Mouse (Mus musculus) embryonic facial prominence, embryonic 13.5 days (tissue): ENCODE measurements at regions not wholly inside any gene's neighbourhood (a gene's known extent, or its start where the extent isn't known, plus 50 kb on each side); places are given as distances from the start of the nearest gene placed in this dataset.

ENCODE experiments used
- ATAC-seq: fragments of 200-750 bp; cut with Nextera tagmentation; 2 replicates; pipeline ENCODE4 v1.8.0; 2017; ENCODE audit warnings: low read depth; ENCODE audit not compliant: insufficient number of reproducible peaks, insufficient read depth, low FRiP score, low TSS enrichment
- H3K27ac ChIP-seq: fragments of 300-500 bp; sonication (generic); 2 replicates; pipeline ENCODE4 v1.5.1; 2015; ENCODE audit warnings: moderate library complexity, mild to moderate bottlenecking, inconsistent platforms
- H3K27me3 ChIP-seq: fragments of 300-500 bp; sonication (generic); 2 replicates; pipeline ENCODE4 v1.6.1; 2015; ENCODE audit warnings: mild to moderate bottlenecking, inconsistent platforms
- H3K36me3 ChIP-seq: fragments of 300-500 bp; sonication (generic); 2 replicates; pipeline ENCODE4 v1.6.1; 2015; ENCODE audit warnings: mild to moderate bottlenecking, inconsistent platforms
- H3K4me1 ChIP-seq: fragments of 300-500 bp; sonication (generic); 2 replicates; pipeline ENCODE4 v1.6.1; 2015; ENCODE audit warnings: inconsistent platforms
- H3K4me2 ChIP-seq: fragments of 300-500 bp; sonication (generic); 2 replicates; pipeline ENCODE4 v1.6.1; 2015; ENCODE audit warnings: moderate library complexity, mild to moderate bottlenecking, inconsistent platforms
- H3K4me3 ChIP-seq: fragments of 300-500 bp; sonication (generic); 2 replicates; pipeline ENCODE4 v1.5.1; 2015; ENCODE audit warnings: mild to moderate bottlenecking, inconsistent platforms
- H3K9ac ChIP-seq: fragments of 300-500 bp; sonication (generic); 2 replicates; pipeline ENCODE4 v1.6.1; 2015; ENCODE audit warnings: mild to moderate bottlenecking, inconsistent platforms
- H3K9me3 ChIP-seq: fragments of 300-500 bp; sonication (generic); 2 replicates; pipeline ENCODE4 v1.6.1; 2016; ENCODE audit warnings: inconsistent platforms
- WGBS: fragments of 180-500 bp; shearing (Covaris S2); methylation state at CpG from one replicate; pipeline ENCODE4 v1.1.7; 2015; ENCODE audit warnings: mixed read lengths; 5-methylcytosine and 5-hydroxymethylcytosine counted together

- Histone ChIP-seq H3K27ac (no peak overlapping the region), H3K36me3 (no peaks in the 10 kb centered on the region), H3K9me3 (no peaks in the 10 kb centered on the region), H3K4me1 (peaks cover under 1% of the 10 kb centered on the region; the same call in 1 of the 2 replicates), H3K4me2 (no peak overlapping the region), H3K27me3 (no peaks in the 10 kb centered on the region), H3K4me3 (no peak overlapping the region), H3K9ac (no peak overlapping the region)
- 69% methylated on average over 3 of the region's 3 CpGs for WGBS
- no peak for ATAC-seq
These were observed 213.6 kb upstream of the Hes1 start for GRCm38 (mm10) chr16:29850616-29851015.

GRCm38 (mm10) chr16:29851827-29852226 lies 212.4 kb upstream of the Hes1 start:
- Histone ChIP-seq H3K27me3 (no peaks in the 10 kb centered on the region), H3K4me1 (no peaks in the 10 kb centered on the region), H3K4me2 (no peak overlapping the region), H3K9me3 (no peaks in the 10 kb centered on the region), H3K36me3 (no peaks in the 10 kb centered on the region), H3K4me3 (no peak overlapping the region), H3K27ac (no peak overlapping the region), H3K9ac (no peak overlapping the region)
- no peak for ATAC-seq
- WGBS, result 47% methylated on average over 9 of the region's 9 CpGs

GRCm38 (mm10) chr16:29854805-29855565 lies 209.2 kb upstream of the Hes1 start:
- WGBS, result 84% methylated on average over 9 of the region's 9 CpGs
- H3K27ac ChIP-seq, result no peak overlapping the region
- no peak for ATAC-seq
- 0 out of 2 replicates have a peak, but pooled peaks cover under 1% of the 10 kb centered on the region for H3K27me3 ChIP-seq
- no peak overlapping the region for H3K4me2 ChIP-seq
- H3K9me3 ChIP-seq, result no peaks in the 10 kb centered on the region
- no peak overlapping the region for H3K9ac ChIP-seq
- H3K36me3 ChIP-seq, result no peaks in the 10 kb centered on the region
- peaks cover 4% of the 10 kb centered on the region; the same call in 1 of the 2 replicates for H3K4me1 ChIP-seq
- no peak overlapping the region for H3K4me3 ChIP-seq

GRCm38 (mm10) chr16:29856545-29856944 lies 207.6 kb upstream of the Hes1 start:
- H3K36me3 ChIP-seq, result no peaks in the 10 kb centered on the region
- ATAC-seq, result no peak
- H3K9me3 ChIP-seq, result no peaks in the 10 kb centered on the region
- H3K27me3 ChIP-seq, result peaks cover 6% of the 10 kb centered on the region; the same call in 1 of the 2 replicates
- H3K4me2 ChIP-seq, result no peak overlapping the region
- WGBS, result 97% methylated on average over 1 of the region's 1 CpGs
- no peak overlapping the region for H3K27ac ChIP-seq
- H3K9ac ChIP-seq, result no peak overlapping the region
- H3K4me3 ChIP-seq, result no peak overlapping the region
- H3K4me1 ChIP-seq, result peaks cover 16% of the 10 kb centered on the region

- H3K9me3 ChIP-seq, result no peaks in the 10 kb centered on the region
- WGBS, result 72% methylated on average over 5 of the region's 5 CpGs
- H3K4me1 ChIP-seq, result peaks cover 16% of the 10 kb centered on the region
- H3K4me3 ChIP-seq, result no peak overlapping the region
- ATAC-seq, result no peak
- no peak overlapping the region for H3K27ac ChIP-seq
- H3K27me3 ChIP-seq, result peaks cover 6% of the 10 kb centered on the region; the same call in 1 of the 2 replicates
- no peak overlapping the region for H3K9ac ChIP-seq
- no peaks in the 10 kb centered on the region for H3K36me3 ChIP-seq
- no peak overlapping the region for H3K4me2 ChIP-seq
These were observed 205.5 kb upstream of the Hes1 start for GRCm38 (mm10) chr16:29858645-29859044.

GRCm38 (mm10) chr16:29860306-29860705 lies 203.9 kb upstream of the Hes1 start:
- no peak overlapping the region for H3K4me2 ChIP-seq
- H3K36me3 ChIP-seq, result no peaks in the 10 kb centered on the region
- no peak overlapping the region for H3K27ac ChIP-seq
- H3K4me1 ChIP-seq, result peaks cover 16% of the 10 kb centered on the region
- peaks cover 6% of the 10 kb centered on the region; the same call in 1 of the 2 replicates for H3K27me3 ChIP-seq
- no peak overlapping the region for H3K4me3 ChIP-seq
- H3K9me3 ChIP-seq, result no peaks in the 10 kb centered on the region
- no peak overlapping the region for H3K9ac ChIP-seq
- WGBS, result 17% methylated on average over 6 of the region's 6 CpGs
- ATAC-seq, result no peak

GRCm38 (mm10) chr16:29861056-29861455 lies 203.1 kb upstream of the Hes1 start:
- peaks cover 6% of the 10 kb centered on the region; the same call in 1 of the 2 replicates for H3K27me3 ChIP-seq
- ATAC-seq, result no peak
- no peak overlapping the region for H3K4me2 ChIP-seq
- peaks cover 16% of the 10 kb centered on the region for H3K4me1 ChIP-seq
- H3K9ac ChIP-seq, result no peak overlapping the region
- no peak overlapping the region for H3K4me3 ChIP-seq
- WGBS, result 32% methylated on average over 4 of the region's 4 CpGs
- no peaks in the 10 kb centered on the region for H3K36me3 ChIP-seq
- no peak overlapping the region for H3K27ac ChIP-seq
- no peaks in the 10 kb centered on the region for H3K9me3 ChIP-seq

- Histone ChIP-seq H3K4me2 (no peak overlapping the region), H3K9ac (no peak overlapping the region), H3K4me3 (no peak overlapping the region), H3K27ac (no peak overlapping the region), H3K27me3 (peaks cover 3% of the 10 kb centered on the region; the same call in 1 of the 2 replicates), H3K36me3 (no peaks in the 10 kb centered on the region), H3K4me1 (peaks cover 12% of the 10 kb centered on the region), H3K9me3 (no peaks in the 10 kb centered on the region)
- no peak for ATAC-seq
- WGBS, result 78% methylated on average over 17 of the region's 17 CpGs
These were observed 199.0 kb upstream of the Hes1 start for GRCm38 (mm10) chr16:29865075-29865740.

- Histone ChIP-seq H3K4me2 (no peak overlapping the region), H3K4me3 (no peak overlapping the region), H3K4me1 (peaks cover 4% of the 10 kb centered on the region), H3K9ac (no peak overlapping the region), H3K27ac (no peak overlapping the region), H3K9me3 (no peaks in the 10 kb centered on the region), H3K27me3 (no peaks in the 10 kb centered on the region), H3K36me3 (no peaks in the 10 kb centered on the region)
- ATAC-seq, result no peak
- WGBS, result 84% methylated on average over 5 of the region's 5 CpGs
These were observed 192.8 kb upstream of the Hes1 start for GRCm38 (mm10) chr16:29871395-29871794.

- WGBS, result 15% methylated on average over 8 of the region's 8 CpGs
- Histone ChIP-seq H3K9ac (no peak overlapping the region), H3K4me1 (peaks cover 27% of the 10 kb centered on the region), H3K36me3 (no peaks in the 10 kb centered on the region), H3K27ac (no peak overlapping the region), H3K27me3 (no peaks in the 10 kb centered on the region; the same call in 1 of the 2 replicates), H3K9me3 (no peaks in the 10 kb centered on the region), H3K4me2 (no peak overlapping the region), H3K4me3 (no peak overlapping the region)
- no peak for ATAC-seq
These were observed 188.0 kb upstream of the Hes1 start for GRCm38 (mm10) chr16:29876196-29876595.

- no peak overlapping the region for H3K9ac ChIP-seq
- H3K4me3 ChIP-seq, result no peak overlapping the region
- no peaks in the 10 kb centered on the region; the same call in 1 of the 2 replicates for H3K27me3 ChIP-seq
- peaks cover 40% of the 10 kb centered on the region for H3K4me1 ChIP-seq
- no peak for ATAC-seq
- no peaks in the 10 kb centered on the region for H3K9me3 ChIP-seq
- no peak overlapping the region for H3K27ac ChIP-seq
- 24% methylated on average over 10 of the region's 10 CpGs for WGBS
- H3K36me3 ChIP-seq, result no peaks in the 10 kb centered on the region
- no peak overlapping the region for H3K4me2 ChIP-seq
These were observed 186.6 kb upstream of the Hes1 start for GRCm38 (mm10) chr16:29877372-29878123.
